Mouse (Mus musculus): ENCODE results near the gene Pdzd9. TPM values are rescaled to one million over a fixed set of nuclear protein-coding genes. Genes with fewer than 3 reads are reported as not detected.
A peak's percentile ranks its signal among the peaks of the same experiment; 100 is the strongest.

The Pdzd9 gene
- polyA plus RNA-seq, 1 experiment = not detected

DNA sequence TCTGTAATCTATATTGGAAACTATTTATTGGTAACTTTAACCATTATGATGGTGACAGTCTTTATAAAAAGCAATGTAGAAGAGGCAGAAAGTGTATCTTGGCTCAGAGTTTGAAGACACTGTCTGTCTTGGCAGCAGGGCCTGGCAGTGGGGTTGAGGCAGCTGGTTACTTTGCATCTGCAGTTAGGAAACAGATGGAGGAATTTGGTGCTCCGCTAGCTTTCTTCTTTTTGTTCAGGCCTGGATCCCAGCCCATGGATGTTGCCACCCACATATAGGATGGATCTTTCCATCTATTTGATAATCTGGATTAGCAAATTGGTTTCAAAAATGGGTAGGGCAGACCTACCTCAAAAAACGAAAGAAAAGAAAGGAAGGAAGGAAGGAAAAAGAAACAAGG is 22.3 kb downstream of the Pdzd9 start:
- DNase-seq = no peak
- Histone ChIP-seq H3K36me3 (ENCODE audit: control insufficient read depth, insufficient read depth, low read length) (peaks cover 86% of the 10 kb centered on the region), H3K27ac (ENCODE audit: control insufficient read depth, insufficient read depth, low read length) (no peak overlapping the region), H3K4me1 (replicated peaks; ENCODE audit: control insufficient read depth, insufficient read depth, low read length) (no peaks in the 10 kb centered on the region), H3K4me3 (ENCODE audit: control insufficient read depth, insufficient read depth, low read length) (no peak overlapping the region), H3K27me3 (ENCODE audit: control insufficient read depth, insufficient read depth, low read length) (no peaks in the 10 kb centered on the region)
- TF ChIP-seq POLR2A (IDR thresholded peaks at IDR 0.05; ENCODE audit: control insufficient read depth, extremely low read depth, insufficient read depth, low read length, poor library complexity) (no peak), CTCF (IDR thresholded peaks at IDR 0.05; ENCODE audit: borderline replicate concordance, control insufficient read depth, extremely low read depth, insufficient read depth, low read length, poor library complexity) (no peak)
- 88% methylated on average over 2 of the region's 2 CpGs for WGBS

- H3K27me3 ChIP-seq (ENCODE audit: control insufficient read depth, insufficient read depth, low read length) = no peaks in the 10 kb centered on the region
- H3K4me1 ChIP-seq (replicated peaks; ENCODE audit: control insufficient read depth, insufficient read depth, low read length) = no peaks in the 10 kb centered on the region
- H3K36me3 ChIP-seq (ENCODE audit: control insufficient read depth, insufficient read depth, low read length) = peaks cover 62% of the 10 kb centered on the region
- DNase-seq = no peak
- no peak for TF ChIP-seq POLR2A (IDR thresholded peaks at IDR 0.05; ENCODE audit: control insufficient read depth, extremely low read depth, insufficient read depth, low read length, poor library complexity)
- no peak for TF ChIP-seq CTCF (IDR thresholded peaks at IDR 0.05; ENCODE audit: borderline replicate concordance, control insufficient read depth, extremely low read depth, insufficient read depth, low read length, poor library complexity)
- 95% methylated on average over 4 of the region's 4 CpGs for WGBS
- H3K27ac ChIP-seq (ENCODE audit: control insufficient read depth, insufficient read depth, low read length) = no peak overlapping the region
- no peak overlapping the region for H3K4me3 ChIP-seq (ENCODE audit: control insufficient read depth, insufficient read depth, low read length)
Measured at GRCm38 (mm10) chr7:120643217-120643616, 26.9 kb downstream of the Pdzd9 start.

GRCm38 (mm10) chr7:120635821-120636220 is 34.3 kb downstream of the Pdzd9 start:
- Histone ChIP-seq H3K4me1 (replicated peaks; ENCODE audit: control insufficient read depth, insufficient read depth, low read length) (peaks cover 5% of the 10 kb centered on the region), H3K4me3 (ENCODE audit: control insufficient read depth, insufficient read depth, low read length) (peak overlapping the region; percentile 77), H3K36me3 (ENCODE audit: control insufficient read depth, insufficient read depth, low read length) (peaks cover 14% of the 10 kb centered on the region), H3K27ac (ENCODE audit: control insufficient read depth, insufficient read depth, low read length) (peak overlapping the region; percentile 45), H3K27me3 (ENCODE audit: control insufficient read depth, insufficient read depth, low read length) (no peaks in the 10 kb centered on the region)
- TF ChIP-seq POLR2A (IDR thresholded peaks at IDR 0.05; ENCODE audit: control insufficient read depth, extremely low read depth, insufficient read depth, low read length, poor library complexity) (no peak), CTCF (IDR thresholded peaks at IDR 0.05; ENCODE audit: borderline replicate concordance, control insufficient read depth, extremely low read depth, insufficient read depth, low read length, poor library complexity) (no peak)
- WGBS = under 1% methylated on average over 11 of the region's 11 CpGs
- DNase-seq = peak; percentile 24

GRCm38 (mm10) chr7:120635362-120635781 is 34.8 kb downstream of the Pdzd9 start:
- under 1% methylated on average over 32 of the region's 32 CpGs for WGBS
- Histone ChIP-seq H3K4me3 (ENCODE audit: control insufficient read depth, insufficient read depth, low read length) (peak overlapping the region; percentile 77), H3K36me3 (ENCODE audit: control insufficient read depth, insufficient read depth, low read length) (peaks cover 10% of the 10 kb centered on the region)

DNA sequence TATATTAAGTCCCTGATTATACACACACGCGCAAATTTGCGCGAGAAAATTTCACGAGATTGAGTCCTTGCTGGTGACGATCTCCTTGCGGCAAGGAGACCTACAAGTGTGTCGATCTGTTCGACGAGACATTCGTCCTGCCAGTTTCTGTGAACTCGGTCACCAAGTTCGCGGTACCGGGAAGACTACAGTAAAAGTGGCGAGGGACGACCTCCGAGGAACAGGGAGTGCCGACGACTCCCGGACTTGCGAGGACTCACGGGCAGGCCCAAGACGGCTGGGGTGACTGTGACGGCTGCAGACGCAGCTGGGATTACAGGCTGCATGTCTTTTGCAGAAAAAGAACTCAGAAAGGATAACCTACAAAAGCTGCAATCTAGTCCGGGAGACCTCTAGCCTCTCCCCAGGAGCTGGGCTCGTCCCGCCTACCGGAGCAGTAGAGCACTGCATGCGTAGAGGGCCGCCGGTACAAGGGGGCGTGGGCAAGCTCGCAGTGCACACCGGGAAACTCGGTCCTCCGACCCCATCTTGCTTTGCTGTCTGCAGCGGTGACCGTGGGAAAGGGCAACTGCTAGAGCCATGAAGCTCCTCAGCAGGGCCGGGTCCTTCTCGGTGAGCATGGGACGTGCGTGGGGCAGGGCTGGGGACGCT is 35.3 kb downstream of the Pdzd9 start, which contains the start of gene Uqcrc2:
Gene Uqcrc2, plus strand, starts transcription at position 466 of the 651 bp plus-strand sequence.
- Histone ChIP-seq H3K4me3 (ENCODE audit: control insufficient read depth, insufficient read depth, low read length) (peak within 1 kb of the TSS; percentile 77), H3K36me3 (ENCODE audit: control insufficient read depth, insufficient read depth, low read length) (peaks cover 5% of the 10 kb centered on the region), H3K27me3 (ENCODE audit: control insufficient read depth, insufficient read depth, low read length) (no peaks in the 10 kb centered on the region), H3K27ac (ENCODE audit: control insufficient read depth, insufficient read depth, low read length) (peak within 1 kb of the TSS; percentile 47), H3K4me1 (replicated peaks; ENCODE audit: control insufficient read depth, insufficient read depth, low read length) (peaks cover 5% of the 10 kb centered on the region)
- peak; percentile 67; the same call in 1 of the 2 replicates for TF ChIP-seq CTCF (IDR thresholded peaks at IDR 0.05; ENCODE audit: borderline replicate concordance, control insufficient read depth, extremely low read depth, insufficient read depth, low read length, poor library complexity)
- peak; percentile 57 for TF ChIP-seq POLR2A (IDR thresholded peaks at IDR 0.05; ENCODE audit: control insufficient read depth, extremely low read depth, insufficient read depth, low read length, poor library complexity)
- WGBS = under 1% methylated on average over 45 of the region's 45 CpGs
- DNase-seq = peak; percentile 84

More at GRCm38 (mm10) chr7:120635362-120635781, 34.8 kb downstream of the Pdzd9 start:
- DNase-seq = no peak
- Histone ChIP-seq H3K27me3 (ENCODE audit: control insufficient read depth, insufficient read depth, low read length) (no peaks in the 10 kb centered on the region), H3K27ac (ENCODE audit: control insufficient read depth, insufficient read depth, low read length) (peak overlapping the region; percentile 45), H3K4me1 (replicated peaks; ENCODE audit: control insufficient read depth, insufficient read depth, low read length) (peaks cover 5% of the 10 kb centered on the region)
- TF ChIP-seq CTCF (IDR thresholded peaks at IDR 0.05; ENCODE audit: borderline replicate concordance, control insufficient read depth, extremely low read depth, insufficient read depth, low read length, poor library complexity) (no peak), POLR2A (IDR thresholded peaks at IDR 0.05; ENCODE audit: control insufficient read depth, extremely low read depth, insufficient read depth, low read length, poor library complexity) (no peak)

DNA sequence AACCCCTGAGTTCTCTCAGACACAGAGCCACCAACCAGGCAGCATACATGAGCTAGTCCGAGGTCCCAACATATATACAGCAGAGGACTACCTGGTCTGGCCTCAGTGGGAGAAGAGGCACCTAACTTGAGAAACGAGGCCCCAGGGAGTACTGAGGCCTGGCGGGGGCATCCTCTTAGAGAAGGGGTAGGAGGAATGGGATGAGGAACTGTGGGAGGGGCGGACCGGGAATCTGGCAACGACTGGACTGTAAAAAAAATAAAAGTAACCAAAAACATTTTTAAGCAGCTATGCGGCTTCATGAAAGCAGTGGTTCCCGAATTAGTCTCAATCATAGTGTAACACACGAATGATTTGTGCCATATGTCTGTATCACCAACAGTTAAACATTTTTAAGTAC is 35.8 kb downstream of the Pdzd9 start:
- Histone ChIP-seq H3K4me3 (ENCODE audit: control insufficient read depth, insufficient read depth, low read length) (peak overlapping the region; percentile 77), H3K27me3 (ENCODE audit: control insufficient read depth, insufficient read depth, low read length) (no peaks in the 10 kb centered on the region), H3K36me3 (ENCODE audit: control insufficient read depth, insufficient read depth, low read length) (peaks cover 5% of the 10 kb centered on the region), H3K4me1 (replicated peaks; ENCODE audit: control insufficient read depth, insufficient read depth, low read length) (peaks cover 5% of the 10 kb centered on the region), H3K27ac (ENCODE audit: control insufficient read depth, insufficient read depth, low read length) (no peak overlapping the region)
- DNase-seq = no peak
- TF ChIP-seq CTCF (IDR thresholded peaks at IDR 0.05; ENCODE audit: borderline replicate concordance, control insufficient read depth, extremely low read depth, insufficient read depth, low read length, poor library complexity) (no peak), POLR2A (IDR thresholded peaks at IDR 0.05; ENCODE audit: control insufficient read depth, extremely low read depth, insufficient read depth, low read length, poor library complexity) (no peak)
- 12% methylated on average over 9 of the region's 9 CpGs for WGBS

Measured in thymus, adult 2 months (tissue).